Mouse (Mus musculus) stomach, embryonic 15.5 days (tissue): ENCODE data around the gene Efna4. TPM values are rescaled to one million over a fixed set of nuclear protein-coding genes. Genes with fewer than 3 reads are reported as not detected.

ENCODE experiments used
- ATAC-seq: fragments of 200-750 bp; cut with Nextera tagmentation; 2 replicates; pipeline ENCODE4 v1.8.0; 2017; ENCODE audit warnings: low read depth, moderate number of reproducible peaks, moderate TSS enrichment; ENCODE audit not compliant: insufficient read depth, low FRiP score
- H3K27ac ChIP-seq: fragments of 300-500 bp; sonication (generic); 2 replicates; pipeline ENCODE4 v1.5.1; 2015; ENCODE audit warnings: mild to moderate bottlenecking, inconsistent platforms
- H3K27me3 ChIP-seq: fragments of 300-500 bp; sonication (generic); replicated peaks from 2 replicates; pipeline ENCODE4 v1.6.1; 2015; ENCODE audit warnings: inconsistent platforms
- H3K36me3 ChIP-seq: fragments of 300-500 bp; sonication (generic); 2 replicates; pipeline ENCODE4 v1.6.1; 2015; ENCODE audit warnings: inconsistent platforms
- H3K4me1 ChIP-seq: fragments of 300-500 bp; sonication (generic); 2 replicates; pipeline ENCODE4 v1.6.1; 2015; ENCODE audit warnings: inconsistent platforms
- H3K4me2 ChIP-seq: fragments of 300-500 bp; sonication (generic); 2 replicates; pipeline ENCODE4 v1.6.1; 2015; ENCODE audit warnings: mild to moderate bottlenecking, inconsistent platforms
- H3K4me3 ChIP-seq: fragments of 300-500 bp; sonication (generic); replicated peaks from 2 replicates; pipeline ENCODE4 v1.5.1; 2015; ENCODE audit warnings: inconsistent platforms
- H3K9ac ChIP-seq: fragments of 300-500 bp; sonication (generic); 2 replicates; pipeline ENCODE4 v1.6.1; 2015; ENCODE audit warnings: inconsistent platforms
- H3K9me3 ChIP-seq: fragments of 300-500 bp; sonication (generic); 2 replicates; pipeline ENCODE4 v1.6.1; 2016; ENCODE audit warnings: inconsistent platforms
- WGBS: fragments of 180-500 bp; shearing (Covaris S2); methylation state at CpG from one replicate; pipeline ENCODE4 v1.1.7; 2015; 5-methylcytosine and 5-hydroxymethylcytosine counted together
- polyA plus RNA-seq: library from polyadenylated mRNA; unstranded; fragments of >200 nt; fragmentation: Nextera tagmentation; extraction: Ambion mirVana; gene quantifications from 2 replicates; pipeline ENCODE4 v1.2.1, GENCODE M21; 2015

The Efna4 gene
- polyA plus RNA-seq, 1 experiment from 2014 or later: 17.9 TPM

GRCm38 (mm10) chr3:89356029-89356428 lies 18.2 kb upstream of the Efna4 start:
- WGBS: 69% methylated on average over 9 of the region's 9 CpGs
- peaks cover 5% of the 10 kb centered on the region; the same call in 1 of the 2 replicates for H3K4me1 ChIP-seq
- H3K36me3 ChIP-seq: no peaks in the 10 kb centered on the region
- no peaks in the 10 kb centered on the region for H3K27me3 ChIP-seq
- H3K9ac ChIP-seq: no peak overlapping the region
- H3K9me3 ChIP-seq: no peaks in the 10 kb centered on the region
- ATAC-seq: no peak
- no peak overlapping the region for H3K27ac ChIP-seq
- H3K4me3 ChIP-seq: no peak overlapping the region
- H3K4me2 ChIP-seq: no peak overlapping the region

GRCm38 (mm10) chr3:89355512-89355902 lies 17.7 kb upstream of the Efna4 start:
- H3K4me3 ChIP-seq: no peak overlapping the region
- no peak overlapping the region; the same call in 1 of the 2 replicates for H3K27ac ChIP-seq
- no peaks in the 10 kb centered on the region for H3K27me3 ChIP-seq
- H3K4me2 ChIP-seq: no peak overlapping the region
- no peak for ATAC-seq
- H3K9me3 ChIP-seq: no peaks in the 10 kb centered on the region
- no peaks in the 10 kb centered on the region for H3K36me3 ChIP-seq
- no peak overlapping the region for H3K9ac ChIP-seq
- H3K4me1 ChIP-seq: peaks cover 8% of the 10 kb centered on the region; the same call in 1 of the 2 replicates
- 67% methylated on average over 6 of the region's 6 CpGs for WGBS

GRCm38 (mm10) chr3:89354816-89355511 lies 17.1 kb upstream of the Efna4 start:
- WGBS: 15% methylated on average over 5 of the region's 5 CpGs
- Histone ChIP-seq H3K27ac (0 out of 2 replicates have a peak overlapping the region, but pooled peaks have one; percentile 1), H3K9me3 (no peaks in the 10 kb centered on the region), H3K9ac (no peak overlapping the region), H3K4me1 (peaks cover 13% of the 10 kb centered on the region), H3K36me3 (no peaks in the 10 kb centered on the region), H3K27me3 (no peaks in the 10 kb centered on the region), H3K4me3 (no peak overlapping the region), H3K4me2 (no peak overlapping the region)
- ATAC-seq: peak; percentile 20; the same call in 1 of the 2 replicates

GRCm38 (mm10) chr3:89351271-89351670 lies 13.4 kb upstream of the Efna4 start:
- H3K4me1 ChIP-seq: peaks cover 19% of the 10 kb centered on the region
- H3K9ac ChIP-seq: no peak overlapping the region
- no peak overlapping the region for H3K27ac ChIP-seq
- WGBS: 62% methylated on average over 5 of the region's 5 CpGs
- ATAC-seq: no peak
- no peak overlapping the region for H3K4me2 ChIP-seq
- H3K9me3 ChIP-seq: no peaks in the 10 kb centered on the region
- H3K36me3 ChIP-seq: no peaks in the 10 kb centered on the region
- no peaks in the 10 kb centered on the region for H3K27me3 ChIP-seq
- H3K4me3 ChIP-seq: no peak overlapping the region

GRCm38 (mm10) chr3:89349869-89350501 lies 12.2 kb upstream of the Efna4 start, which contains the start of gene Adam15:
Gene Adam15 (minus strand): TSS chr3:89349996.
- H3K4me3 ChIP-seq: peak within 1 kb of the TSS; percentile 67
- peaks cover 16% of the 10 kb centered on the region for H3K4me1 ChIP-seq
- no peaks in the 10 kb centered on the region for H3K36me3 ChIP-seq
- under 1% methylated on average over 59 of the region's 59 CpGs for WGBS
- H3K27me3 ChIP-seq: no peaks in the 10 kb centered on the region
- H3K9ac ChIP-seq: peak within 1 kb of the TSS; percentile 44
- H3K4me2 ChIP-seq: peak within 1 kb of the TSS; percentile 98
- no peaks in the 10 kb centered on the region for H3K9me3 ChIP-seq
- peak within 1 kb of the TSS; percentile 62 for H3K27ac ChIP-seq
- peak; percentile 87 for ATAC-seq

- 0 out of 2 replicates have a peak, but pooled peaks have one; percentile 6 for ATAC-seq
- Histone ChIP-seq H3K9ac (peak overlapping the region; percentile 44), H3K9me3 (no peaks in the 10 kb centered on the region)
Observed at GRCm38 (mm10) chr3:89348911-89349868, 11.4 kb upstream of the Efna4 start.

GRCm38 (mm10) chr3:89347916-89348315 lies 10.1 kb upstream of the Efna4 start:
- H3K36me3 ChIP-seq: 0 out of 2 replicates have a peak, but pooled peaks cover 6% of the 10 kb centered on the region
- H3K9me3 ChIP-seq: no peaks in the 10 kb centered on the region
- no peaks in the 10 kb centered on the region for H3K27me3 ChIP-seq
- 69% methylated on average over 1 of the region's 1 CpGs for WGBS
- ATAC-seq: no peak
- H3K27ac ChIP-seq: no peak overlapping the region
- H3K4me3 ChIP-seq: no peak overlapping the region
- H3K4me1 ChIP-seq: peaks cover 15% of the 10 kb centered on the region
- H3K9ac ChIP-seq: no peak overlapping the region
- H3K4me2 ChIP-seq: peak overlapping the region; percentile 98

More at GRCm38 (mm10) chr3:89348911-89349868, 11.4 kb upstream of the Efna4 start:
- H3K4me2 ChIP-seq: peak overlapping the region; percentile 98
- H3K4me1 ChIP-seq: peaks cover 15% of the 10 kb centered on the region
- peak overlapping the region; percentile 46 for H3K27ac ChIP-seq
- peak overlapping the region; percentile 67 for H3K4me3 ChIP-seq
- no peaks in the 10 kb centered on the region for H3K27me3 ChIP-seq
- no peaks in the 10 kb centered on the region for H3K36me3 ChIP-seq
- WGBS: 2% methylated on average over 38 of the region's 38 CpGs

GRCm38 (mm10) chr3:89346815-89347540 lies 9.2 kb upstream of the Efna4 start:
- WGBS: 76% methylated on average over 10 of the region's 10 CpGs
- no peak for ATAC-seq
- H3K27ac ChIP-seq: no peak overlapping the region
- H3K9ac ChIP-seq: no peak overlapping the region
- H3K9me3 ChIP-seq: no peaks in the 10 kb centered on the region
- no peaks in the 10 kb centered on the region for H3K27me3 ChIP-seq
- H3K4me3 ChIP-seq: no peak overlapping the region
- H3K4me2 ChIP-seq: no peak overlapping the region
- H3K36me3 ChIP-seq: 0 out of 2 replicates have a peak, but pooled peaks cover 9% of the 10 kb centered on the region
- H3K4me1 ChIP-seq: peaks cover 15% of the 10 kb centered on the region

GRCm38 (mm10) chr3:89343279-89343678 lies 5.5 kb upstream of the Efna4 start:
- H3K36me3 ChIP-seq: 0 out of 2 replicates have a peak, but pooled peaks cover 9% of the 10 kb centered on the region
- H3K9me3 ChIP-seq: no peaks in the 10 kb centered on the region
- H3K4me3 ChIP-seq: no peak overlapping the region
- no peaks in the 10 kb centered on the region for H3K27me3 ChIP-seq
- H3K27ac ChIP-seq: no peak overlapping the region
- ATAC-seq: no peak
- 90% methylated on average over 7 of the region's 7 CpGs for WGBS
- H3K4me2 ChIP-seq: no peak overlapping the region
- H3K4me1 ChIP-seq: peaks cover 22% of the 10 kb centered on the region
- H3K9ac ChIP-seq: no peak overlapping the region

GRCm38 (mm10) chr3:89341794-89342193 lies 4.0 kb upstream of the Efna4 start:
- Histone ChIP-seq H3K36me3 (0 out of 2 replicates have a peak, but pooled peaks cover 9% of the 10 kb centered on the region), H3K9me3 (no peaks in the 10 kb centered on the region), H3K4me3 (no peak overlapping the region), H3K27ac (no peak overlapping the region), H3K9ac (no peak overlapping the region), H3K27me3 (no peaks in the 10 kb centered on the region), H3K4me2 (no peak overlapping the region), H3K4me1 (peaks cover 26% of the 10 kb centered on the region)
- WGBS: 86% methylated on average over 4 of the region's 4 CpGs
- ATAC-seq: no peak

GRCm38 (mm10) chr3:89340465-89340864 lies 2.6 kb upstream of the Efna4 start:
- 7% methylated on average over 11 of the region's 11 CpGs for WGBS
- H3K9me3 ChIP-seq: no peaks in the 10 kb centered on the region
- ATAC-seq: no peak; the same call in 1 of the 2 replicates
- H3K4me1 ChIP-seq: peaks cover 39% of the 10 kb centered on the region
- 0 out of 2 replicates have a peak, but pooled peaks cover 9% of the 10 kb centered on the region for H3K36me3 ChIP-seq
- peak overlapping the region; percentile 61 for H3K4me2 ChIP-seq
- no peak overlapping the region for H3K27ac ChIP-seq
- no peak overlapping the region; the same call in 1 of the 2 replicates for H3K9ac ChIP-seq
- peak overlapping the region; percentile 24 for H3K4me3 ChIP-seq
- H3K27me3 ChIP-seq: no peaks in the 10 kb centered on the region
